In the genomic region with DNA sequence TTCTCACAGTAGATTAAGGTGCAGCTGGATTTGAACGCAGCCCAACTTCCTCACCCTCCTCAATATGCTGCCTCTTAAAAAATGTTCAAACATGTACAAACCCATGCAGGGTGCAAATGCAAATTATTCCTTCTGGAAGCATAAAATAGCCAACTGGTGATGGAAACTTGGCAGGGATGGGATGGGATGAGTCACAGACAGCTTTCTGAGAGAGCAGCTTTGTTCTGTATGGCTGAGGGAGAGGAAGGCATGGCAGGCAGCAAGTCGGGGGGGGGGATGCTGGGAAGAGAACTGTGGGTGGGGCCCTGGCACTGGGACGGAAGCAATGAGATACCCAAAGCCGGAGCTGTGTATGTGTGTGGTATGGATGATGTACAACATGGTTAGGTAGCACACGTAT, we compare ENCODE assay signal across 9 mouse cellular contexts.
DNase-seq lines count a peak whose midpoint lies in the region; ATAC-seq and TF ChIP-seq lines count a peak whose summit lies in the region.
"Had no signal": no experiment of that assay in that cellular context is flagged by ENCODE, and none has a peak within 500 bp of the region (broad histone marks: within the 10 kb centered on the region; RNA-seq: fewer than 3 reads in every experiment).

No protein-coding gene starts in this region.

- H3K4me3 ChIP-seq in hindbrain, embryonic 16.5 days (ENCODE audit: low read length), result no peak overlapping the region
- no peak overlapping the region for H3K4me3 ChIP-seq in hindbrain, embryonic 14.5 days (replicated peaks; ENCODE audit: low read length)
- H3K4me3 ChIP-seq in cerebellum, adult 2 months (replicated peaks; ENCODE audit: insufficient read depth, low read depth, low read length), result no peak overlapping the region
- H3K4me3 ChIP-seq in heart, embryonic 15.5 days, result no peak overlapping the region
- H3K4me3 ChIP-seq: erythroblast, embryonic 14.5 days had no signal

- TF ChIP-seq POLR2A in cerebellum, adult 2 months (IDR thresholded peaks at IDR 0.05; ENCODE audit: borderline replicate concordance, insufficient read depth, low read length), result no peak

- peak; percentile 58 for ATAC-seq in hindbrain, embryonic 16.5 days
- no peak for ATAC-seq in hindbrain, embryonic 14.5 days (ENCODE audit: low FRiP score)
- ATAC-seq in heart, embryonic 15.5 days (replicated peaks; ENCODE audit: insufficient number of reproducible peaks, insufficient read depth, low FRiP score, low read depth), result no peak; the same call in 1 of the 2 replicates
- no peak for ATAC-seq in activated CD4-positive, CD25-positive, alpha-beta regulatory T cell, adult 4 months

- 72% methylated on average over 5 of the region's 5 CpGs for WGBS in hindbrain, embryonic 16.5 days
- WGBS in hindbrain, embryonic 14.5 days, result 85% methylated on average over 5 of the region's 5 CpGs
- 19% methylated on average over 5 of the region's 5 CpGs for WGBS in cerebellum, adult 2 months
- 55% methylated on average over 5 of the region's 5 CpGs for WGBS in heart, embryonic 15.5 days

- no peaks in the 10 kb centered on the region for H3K9me3 ChIP-seq in hindbrain, embryonic 16.5 days (ENCODE audit: control insufficient read depth, low read length)
- no peaks in the 10 kb centered on the region for H3K9me3 ChIP-seq in hindbrain, embryonic 14.5 days (ENCODE audit: control insufficient read depth, low read length)
- H3K9me3 ChIP-seq in heart, embryonic 15.5 days (replicated peaks), result no peaks in the 10 kb centered on the region

- H3K9ac ChIP-seq in hindbrain, embryonic 16.5 days (ENCODE audit: low read depth, low read length), result no peak overlapping the region
- no peak overlapping the region for H3K9ac ChIP-seq in hindbrain, embryonic 14.5 days
- H3K9ac ChIP-seq in heart, embryonic 15.5 days, result no peak overlapping the region

- no peak overlapping the region for H3K27ac ChIP-seq in hindbrain, embryonic 16.5 days (ENCODE audit: low read depth, low read length)
- no peak overlapping the region for H3K27ac ChIP-seq in hindbrain, embryonic 14.5 days
- H3K27ac ChIP-seq in cerebellum, adult 2 months (ENCODE audit: insufficient read depth, low read length), result no peak overlapping the region
- peak overlapping the region; percentile 5; the same call in 1 of the 2 replicates for H3K27ac ChIP-seq in heart, embryonic 15.5 days

- no peak for TF ChIP-seq CTCF in cerebellum, adult 2 months (IDR thresholded peaks at IDR 0.05; ENCODE audit: borderline replicate concordance, insufficient read depth, low read depth, low read length)

- no peak overlapping the region for H3K4me2 ChIP-seq in hindbrain, embryonic 16.5 days (ENCODE audit: low read length)
- H3K4me2 ChIP-seq in hindbrain, embryonic 14.5 days (replicated peaks), result no peak overlapping the region
- H3K4me2 ChIP-seq in heart, embryonic 15.5 days, result no peak overlapping the region

- no peaks in the 10 kb centered on the region for H3K27me3 ChIP-seq in hindbrain, embryonic 16.5 days (replicated peaks; ENCODE audit: control insufficient read depth, insufficient read depth, low read length)
- H3K27me3 ChIP-seq in hindbrain, embryonic 14.5 days (ENCODE audit: control insufficient read depth, insufficient read depth, low read length), result no peaks in the 10 kb centered on the region
- no peaks in the 10 kb centered on the region for H3K27me3 ChIP-seq in cerebellum, adult 2 months (ENCODE audit: control insufficient read depth, insufficient read depth, low read length)
- no peaks in the 10 kb centered on the region for H3K27me3 ChIP-seq in heart, embryonic 15.5 days

- no peaks in the 10 kb centered on the region for H3K4me1 ChIP-seq in hindbrain, embryonic 16.5 days (ENCODE audit: control insufficient read depth, insufficient read depth, low read depth, low read length)
- H3K4me1 ChIP-seq in hindbrain, embryonic 14.5 days (replicated peaks; ENCODE audit: control insufficient read depth, insufficient read depth, low read length), result no peaks in the 10 kb centered on the region
- peaks cover 8% of the 10 kb centered on the region; the same call in 1 of the 2 replicates for H3K4me1 ChIP-seq in cerebellum, adult 2 months (ENCODE audit: control insufficient read depth, insufficient read depth, low read length)
- no peaks in the 10 kb centered on the region; the same call in 1 of the 2 replicates for H3K4me1 ChIP-seq in heart, embryonic 15.5 days (replicated peaks)

- H3K36me3 ChIP-seq in hindbrain, embryonic 16.5 days (ENCODE audit: control insufficient read depth, insufficient read depth, low read length), result no peaks in the 10 kb centered on the region
- no peaks in the 10 kb centered on the region for H3K36me3 ChIP-seq in hindbrain, embryonic 14.5 days (replicated peaks; ENCODE audit: control insufficient read depth, insufficient read depth)
- no peaks in the 10 kb centered on the region for H3K36me3 ChIP-seq in heart, embryonic 15.5 days

- no peak for DNase-seq in hindbrain, embryonic 14.5 days (ENCODE audit: low spot score)
- peak; percentile 56 to 82 for DNase-seq in cerebellum, adult 2 months
- DNase-seq in left cerebral cortex, postnatal 36 days (ENCODE audit: low spot score in 2 of 2), result peak; percentile 76 to 79
- no peak for DNase-seq in retina, embryonic 14.5 days (ENCODE audit: low spot score)
- DNase-seq in ovary, postnatal 10 days (ENCODE audit: low spot score), result no peak

- intact Hi-C loops in left cerebral cortex, postnatal 36 days (cut with DNase I), result no loop called here

Comparison
In these comparisons a context has a peak if more than half of its experiments do, and no peak if none do; other contexts are left out.
1. DNase-seq: peak in cerebellum, adult 2 months (2 of 2) and left cerebral cortex, postnatal 36 days (2 of 2); none in hindbrain, embryonic 14.5 days (single experiment), retina, embryonic 14.5 days (single experiment) and ovary, postnatal 10 days (single experiment).